Mouse (Mus musculus) layer of hippocampus, adult 2 months (tissue): Measurements from ENCODE around the gene Mdga1. TPM values are rescaled to one million over a fixed set of nuclear protein-coding genes. Genes with fewer than 3 reads are reported as not detected.

Experiments
- DNase-seq, 2 experiments: peaks; one replicate each; pipeline ENCODE4 v3.0.0; 2022; ENCODE audit warnings: low spot score in 2 of 2
- H3K27ac ChIP-seq: fragments of 200-600 bp; 2 replicates; pipeline ENCODE4 v1.8.1; 2022
- H3K4me3 ChIP-seq: fragments of 200-600 bp; 2 replicates; pipeline ENCODE4 v1.8.1; 2022; ENCODE audit warnings: mild to moderate bottlenecking
- CTCF ChIP-seq: fragments of 200-600 bp; conservative IDR thresholded peaks from 2 replicates; pipeline ENCODE4 v1.8.1; 2022; ENCODE audit warnings: antibody characterized with exemption, mild to moderate bottlenecking, moderate library complexity
- total RNA-seq, 2 experiments: library from RNA; stranded (reverse); gene quantifications; 2 replicates each; pipeline ENCODE4 v1.2.3; 2021

Mdga1 gene
- total RNA-seq, 2 experiments from 2014 or later: 70.1 to 73.8 TPM

DNA sequence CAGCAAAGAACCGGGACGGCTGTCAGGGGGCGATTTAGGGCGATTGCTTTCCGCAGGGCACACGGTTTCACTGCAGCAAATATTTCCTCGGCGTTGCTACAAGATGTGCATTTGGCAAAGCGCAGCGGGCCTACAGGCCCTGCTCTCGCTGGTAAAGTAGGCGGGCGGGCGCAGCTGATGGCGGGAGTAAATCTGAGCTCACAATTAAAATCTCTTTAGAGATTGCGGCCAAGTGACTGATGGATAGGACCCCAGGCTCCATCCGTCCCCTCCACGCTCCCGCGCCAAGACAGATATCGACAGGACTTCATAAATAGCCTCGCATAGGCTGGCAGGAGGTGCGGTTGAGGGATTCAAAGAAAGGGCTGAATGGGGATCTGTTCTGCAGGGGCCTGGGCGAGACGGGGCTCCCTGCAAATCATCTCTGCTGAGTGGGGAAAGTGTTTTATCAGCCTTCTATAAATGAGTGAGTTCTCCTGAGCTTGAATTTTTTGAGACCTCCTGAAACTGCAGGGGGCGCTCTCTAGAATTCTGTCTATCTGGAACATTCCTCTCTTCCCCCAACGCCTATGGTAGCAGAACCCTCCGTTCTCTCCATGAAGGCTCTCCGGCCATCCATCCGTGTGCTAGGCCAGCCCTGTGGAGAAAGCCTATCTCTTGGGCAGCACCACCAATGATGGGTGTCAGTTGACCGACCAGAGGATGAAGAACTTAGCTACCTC lies 38.5 kb downstream of the Mdga1 start:
- peak; percentile 49 for TF ChIP-seq CTCF
- Histone ChIP-seq H3K4me3 (no peak overlapping the region), H3K27ac (no peak overlapping the region)
- DNase-seq: no peak

DNA sequence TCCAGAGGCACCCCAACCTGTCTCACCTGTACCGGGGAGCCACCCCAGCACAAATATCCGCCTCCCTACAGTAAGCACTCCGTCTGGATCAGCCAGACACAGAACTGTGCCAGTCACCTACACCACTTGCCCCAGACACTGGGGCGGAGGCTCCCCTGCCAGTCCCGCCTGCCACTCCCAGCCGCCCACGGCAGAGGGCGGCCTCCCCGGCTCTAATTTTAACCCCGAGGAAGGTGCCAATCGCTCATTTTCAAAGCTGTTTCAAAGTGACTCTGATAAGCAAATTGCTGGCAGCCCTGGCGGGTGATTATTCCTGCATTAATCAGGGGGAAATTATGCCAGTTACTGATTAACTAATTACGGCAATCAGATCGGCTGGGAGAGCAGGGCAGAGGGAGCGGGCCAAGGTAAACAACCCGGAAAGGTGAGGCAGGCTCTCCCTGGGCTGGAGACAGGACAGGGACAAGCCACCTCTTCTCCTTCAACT lies 41.1 kb downstream of the Mdga1 start:
- peak; percentile 57 to 67 for DNase-seq
- no peak overlapping the region for H3K4me3 ChIP-seq
- TF ChIP-seq CTCF: peak; percentile 67
- H3K27ac ChIP-seq: no peak overlapping the region

DNA sequence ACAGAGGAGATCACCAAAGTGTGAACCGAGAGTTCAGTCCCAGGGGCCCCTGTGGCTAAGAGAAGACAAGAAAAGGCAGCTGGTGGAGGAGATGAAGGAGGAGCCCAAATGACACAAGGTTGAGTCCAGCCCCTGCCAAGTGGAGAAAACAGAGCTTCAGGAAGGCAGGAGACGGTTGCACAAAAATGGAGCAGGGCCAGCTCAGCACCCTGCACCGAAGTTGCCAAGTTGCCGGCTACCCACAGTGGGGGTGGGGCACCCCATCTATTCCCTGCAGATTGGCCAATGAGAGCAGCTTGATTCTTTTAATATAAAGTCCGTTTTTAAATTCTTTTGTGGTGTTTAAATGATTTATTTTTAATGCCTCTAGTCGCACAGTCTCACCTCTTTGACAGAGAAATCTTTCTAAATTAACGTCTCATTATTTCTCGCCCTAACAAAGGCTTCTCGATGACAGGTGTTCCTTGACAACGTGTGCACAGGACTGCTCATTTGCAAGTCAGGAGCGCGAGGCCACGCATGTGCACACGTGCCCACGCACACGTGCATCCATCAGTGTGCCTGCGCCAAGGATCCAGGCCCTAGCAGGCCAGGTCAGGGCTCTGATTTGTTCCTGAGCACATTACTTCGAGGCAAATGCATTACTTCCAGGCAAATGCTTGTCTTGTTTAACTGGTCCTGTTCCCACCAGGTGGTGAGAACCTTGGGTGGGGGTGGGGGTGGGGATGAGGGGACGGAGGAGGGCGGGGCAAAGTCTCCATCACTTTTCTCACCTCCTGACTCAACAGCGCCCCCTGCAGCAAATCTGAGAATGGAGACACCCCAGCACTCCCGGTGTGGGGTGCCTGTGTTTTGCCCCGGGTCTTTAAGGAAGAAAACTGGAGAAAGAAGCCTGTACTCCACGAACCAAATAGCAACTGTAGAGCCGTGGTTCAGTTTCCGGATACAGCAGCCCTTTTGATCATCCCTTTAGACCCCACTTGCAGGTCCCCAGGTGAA lies 44.0 kb downstream of the Mdga1 start:
- Histone ChIP-seq H3K4me3 (no peak overlapping the region), H3K27ac (no peak overlapping the region)
- TF ChIP-seq CTCF: peak; percentile 52
- DNase-seq: no peak

DNA sequence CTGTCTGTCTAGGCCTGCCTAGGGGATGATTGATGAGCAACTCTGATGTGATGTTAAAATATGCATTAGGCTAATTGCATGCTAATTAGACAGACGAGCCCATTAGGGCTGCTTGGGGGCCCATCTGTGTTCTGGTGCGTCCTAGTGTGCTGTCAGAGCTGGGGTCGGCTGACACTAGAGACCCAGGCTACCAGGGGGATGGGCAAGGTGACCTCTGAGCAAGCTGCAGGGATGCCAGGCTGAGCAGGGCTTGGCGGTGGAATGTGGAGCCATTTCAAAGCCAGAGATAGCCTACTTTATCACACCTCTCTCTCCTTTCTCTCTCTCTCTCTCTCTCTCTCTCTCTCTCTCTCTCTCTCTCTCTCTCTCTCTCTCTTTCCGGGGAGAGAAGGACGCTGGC lies 49.8 kb downstream of the Mdga1 start:
- DNase-seq: no peak
- no peak overlapping the region for H3K27ac ChIP-seq
- TF ChIP-seq CTCF: no peak
- H3K4me3 ChIP-seq: no peak overlapping the region

DNA sequence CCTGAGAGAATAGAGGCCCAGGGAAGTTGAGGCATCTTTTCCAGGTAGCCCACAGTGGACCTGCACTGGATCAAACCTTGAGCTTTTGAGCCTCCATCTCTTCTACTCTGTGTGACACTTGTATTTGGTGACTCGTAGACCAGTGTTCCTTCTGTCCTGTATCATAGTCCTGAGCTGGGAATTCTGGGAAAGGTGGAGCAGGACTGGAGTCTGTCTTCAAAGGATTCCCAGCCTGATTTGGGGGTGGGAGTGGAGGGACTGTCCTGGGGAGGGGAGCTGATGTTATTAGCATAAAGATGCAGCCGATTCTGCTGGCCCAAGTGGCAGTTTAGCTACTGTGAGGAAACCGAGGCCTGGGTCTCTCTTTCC lies 50.4 kb downstream of the Mdga1 start:
- no peak for DNase-seq
- Histone ChIP-seq H3K27ac (no peak overlapping the region), H3K4me3 (no peak overlapping the region)
- TF ChIP-seq CTCF: no peak

DNA sequence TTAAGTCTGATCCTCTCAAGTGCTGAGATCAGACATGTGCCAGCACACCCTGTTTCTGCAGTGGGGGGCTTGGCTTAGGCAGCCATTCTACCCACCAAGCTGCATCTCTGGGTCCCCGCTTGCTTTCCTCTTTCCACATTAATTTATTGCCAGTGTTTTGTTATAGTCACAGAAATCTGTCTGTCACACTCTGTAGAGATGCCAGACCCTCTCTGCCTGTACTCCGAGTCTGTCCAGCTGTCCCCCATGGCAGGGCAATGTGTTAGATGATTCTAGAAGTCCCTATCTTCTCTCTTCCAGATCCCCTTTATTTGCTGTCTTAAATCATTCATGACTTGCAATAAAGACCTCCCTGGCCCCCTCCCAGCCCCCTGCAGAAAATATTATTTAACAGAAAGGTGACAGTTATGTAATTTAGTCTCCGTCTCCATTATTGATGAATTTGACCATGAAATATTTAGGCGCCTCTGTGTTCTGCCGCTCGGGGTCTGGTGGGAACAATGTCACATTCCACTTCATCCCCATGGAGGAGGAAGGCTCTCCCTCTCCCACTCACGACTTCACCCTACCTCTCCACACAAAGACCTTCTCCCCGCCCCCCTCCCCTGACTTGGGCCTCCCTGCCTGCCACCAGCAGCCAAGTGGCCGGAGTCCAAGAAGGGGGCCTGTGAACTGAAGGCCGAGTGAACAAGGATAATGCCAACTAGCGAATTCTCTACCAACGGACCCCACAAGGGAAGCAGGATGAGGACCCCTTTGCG lies 50.9 kb downstream of the Mdga1 start:
- DNase-seq: no peak
- no peak overlapping the region for H3K4me3 ChIP-seq
- no peak overlapping the region for H3K27ac ChIP-seq
- no peak for TF ChIP-seq CTCF

DNA sequence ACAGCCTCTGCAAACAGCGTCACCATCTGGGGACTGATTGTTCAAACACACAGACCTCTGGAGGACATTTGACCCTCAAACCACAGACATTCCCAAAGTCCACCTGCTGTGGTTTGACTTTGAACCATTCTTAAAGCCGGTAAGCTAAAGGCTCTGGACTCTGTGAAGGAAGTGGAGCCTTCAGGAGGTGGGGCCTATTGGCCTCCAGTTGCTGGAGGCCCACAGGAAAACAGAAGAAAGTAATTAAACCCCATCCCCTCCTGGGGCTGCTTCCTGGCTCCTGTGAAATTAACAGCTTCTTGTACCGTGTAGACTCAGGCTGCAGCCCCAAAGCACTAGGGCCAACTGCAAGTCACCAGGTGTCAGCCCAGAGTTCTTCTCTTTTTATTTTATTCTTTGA lies 52.9 kb downstream of the Mdga1 start:
- Histone ChIP-seq H3K27ac (no peak overlapping the region), H3K4me3 (no peak overlapping the region)
- TF ChIP-seq CTCF: no peak
- no peak for DNase-seq

DNA sequence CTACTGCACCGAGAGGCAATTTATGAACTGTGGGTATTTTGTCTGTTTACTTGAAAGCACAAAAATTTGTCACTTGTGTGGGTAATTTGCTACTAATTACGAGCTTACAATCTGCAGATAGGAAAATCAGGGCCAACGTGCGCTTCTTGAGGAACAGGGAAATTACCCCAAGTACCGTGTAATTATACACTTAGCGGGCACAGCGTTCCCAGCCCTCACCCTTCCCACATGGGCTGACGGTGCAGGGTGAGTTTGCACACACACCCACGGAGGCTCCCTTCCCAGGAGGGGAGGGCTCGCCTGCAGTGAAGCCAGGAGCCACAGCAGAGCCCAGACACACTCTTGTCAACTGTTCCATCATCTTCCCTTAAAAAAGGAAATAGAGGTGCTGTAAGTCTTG lies 54.1 kb downstream of the Mdga1 start:
- Histone ChIP-seq H3K27ac (no peak overlapping the region), H3K4me3 (no peak overlapping the region)
- TF ChIP-seq CTCF: no peak
- no peak for DNase-seq

DNA sequence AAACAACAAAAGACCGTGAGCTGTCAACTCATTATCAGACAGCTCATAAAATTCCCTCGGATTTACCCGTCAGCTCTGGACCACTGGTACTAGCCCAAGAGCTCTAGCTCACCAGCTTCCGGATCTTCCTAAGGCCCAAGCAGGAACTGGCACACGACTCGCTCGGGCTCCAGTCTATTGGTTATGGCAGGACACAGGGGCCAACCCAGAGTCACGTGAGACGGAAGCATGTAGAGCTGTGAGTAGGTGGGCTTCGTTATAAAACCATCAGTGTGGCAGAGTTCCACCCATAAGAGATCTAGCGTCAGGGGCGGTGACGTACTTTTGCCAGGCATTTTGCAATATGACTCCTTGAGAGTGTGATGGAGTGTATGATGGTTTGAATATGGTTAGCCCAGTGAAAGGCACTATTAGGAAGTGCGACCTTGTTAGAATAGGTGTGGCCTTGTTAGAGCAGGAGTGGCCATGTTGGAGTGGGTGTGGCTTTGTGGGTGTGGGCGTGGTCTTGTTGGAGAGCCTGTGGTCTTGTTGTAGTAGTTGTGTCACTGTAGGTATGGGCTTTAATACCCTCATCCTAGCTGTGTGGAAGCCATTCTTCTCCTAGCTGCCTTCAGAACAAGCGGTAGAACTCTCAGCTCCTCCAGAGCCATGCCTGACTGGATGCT lies 56.5 kb downstream of the Mdga1 start:
- DNase-seq: no peak
- no peak overlapping the region for H3K27ac ChIP-seq
- TF ChIP-seq CTCF: no peak
- H3K4me3 ChIP-seq: no peak overlapping the region

DNA sequence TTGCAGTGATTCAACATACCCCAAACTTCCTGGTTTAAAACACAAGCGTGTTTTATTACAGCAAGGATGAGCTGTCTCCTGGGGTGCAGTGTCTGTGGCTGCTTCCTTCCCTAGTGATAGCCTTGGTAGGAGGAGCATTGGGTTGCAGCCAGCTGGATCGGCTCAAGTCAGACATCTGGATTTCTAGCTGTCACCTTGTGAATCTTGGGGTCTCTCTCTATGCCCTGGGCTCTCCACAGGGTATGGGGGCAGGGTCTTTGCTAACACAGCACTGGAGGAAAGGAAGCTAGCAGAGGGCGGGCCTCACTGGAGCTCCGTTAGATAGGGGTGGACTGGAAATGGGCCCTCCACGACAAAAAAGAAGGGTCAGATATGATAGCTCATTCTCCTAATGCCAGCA lies 57.2 kb downstream of the Mdga1 start:
- TF ChIP-seq CTCF: no peak
- Histone ChIP-seq H3K4me3 (no peak overlapping the region), H3K27ac (no peak overlapping the region)
- no peak for DNase-seq

DNA sequence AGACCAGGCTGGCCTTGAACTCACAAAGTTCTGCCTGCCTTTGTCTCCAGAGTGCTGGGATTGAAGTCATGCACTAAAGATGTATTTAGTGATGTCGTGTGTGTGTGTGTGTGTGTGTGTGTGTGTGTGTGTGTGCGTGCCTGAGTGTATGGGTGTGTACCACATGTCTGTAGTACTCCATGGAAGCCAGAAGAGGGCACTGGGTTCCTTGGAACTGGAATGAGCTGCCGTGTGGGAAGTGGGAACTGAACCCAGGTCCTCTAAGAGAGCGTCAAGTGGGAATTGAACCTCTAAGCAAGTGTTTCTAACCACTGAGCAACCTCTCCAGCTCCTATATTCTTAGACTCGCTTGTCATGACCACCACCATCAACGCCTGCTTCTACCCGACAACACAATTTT lies 60.9 kb downstream of the Mdga1 start:
- TF ChIP-seq CTCF: no peak

DNA sequence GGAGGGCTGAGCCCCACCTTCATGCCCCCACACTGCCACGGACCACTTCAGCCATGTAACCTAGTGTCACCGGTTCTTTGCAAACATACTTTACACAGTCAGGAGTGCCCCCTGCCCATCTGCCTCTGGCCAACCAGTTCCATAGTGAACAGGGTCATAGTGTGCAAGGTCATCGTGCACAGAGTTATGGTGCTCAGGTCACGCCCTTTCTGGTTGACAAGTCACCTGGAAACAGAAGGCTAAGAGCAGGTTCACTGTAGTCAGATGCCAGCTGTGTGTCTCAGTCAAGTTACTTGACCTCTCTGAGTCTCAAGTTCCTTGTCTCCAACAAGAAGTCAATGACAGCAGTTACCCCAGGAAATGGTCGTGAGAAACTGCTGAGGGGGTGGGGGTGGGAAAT lies 65.2 kb downstream of the Mdga1 start:
- TF ChIP-seq CTCF: no peak
- Histone ChIP-seq H3K4me3 (no peak overlapping the region), H3K27ac (no peak overlapping the region)
- DNase-seq: no peak

More for the DNA sequence above, 60.9 kb downstream of the Mdga1 start:
- Histone ChIP-seq H3K27ac (no peak overlapping the region), H3K4me3 (no peak overlapping the region)
- DNase-seq: no peak
